Mouse (Mus musculus) ovary, postnatal 36 days (tissue): ENCODE data around the gene Epo.

Experiments used
- DNase-seq: peaks from one replicate; pipeline ENCODE4 v3.0.0; 2022; ENCODE audit warnings: low spot score, mixed read lengths

Epo gene

GRCm38 (mm10) chr5:137519691-137520550 is 13.1 kb downstream of the Epo start:
- no peak for DNase-seq

GRCm38 (mm10) chr5:137518436-137518835 is 14.6 kb downstream of the Epo start, which contains the start of gene Gigyf1:
TSS of gene Gigyf1 (plus strand) at chr5:137518548.
- no peak for DNase-seq

GRCm38 (mm10) chr5:137514811-137515210 is 18.2 kb downstream of the Epo start:
- no peak for DNase-seq

GRCm38 (mm10) chr5:137513951-137514721 is 18.9 kb downstream of the Epo start:
- no peak for DNase-seq

- DNase-seq = no peak
Observed at GRCm38 (mm10) chr5:137512847-137513794, 19.9 kb downstream of the Epo start.

- no peak for DNase-seq
Observed at GRCm38 (mm10) chr5:137511706-137512105, 21.3 kb downstream of the Epo start.

- no peak for DNase-seq
Observed at GRCm38 (mm10) chr5:137510573-137511390, 22.3 kb downstream of the Epo start.

GRCm38 (mm10) chr5:137510014-137510501 is 23.0 kb downstream of the Epo start:
- peak; percentile 81 for DNase-seq

- no peak for DNase-seq
Observed at GRCm38 (mm10) chr5:137504041-137504440, 29.0 kb downstream of the Epo start.

- peak; percentile 83 for DNase-seq
Observed at GRCm38 (mm10) chr5:137502667-137503110, 30.4 kb downstream of the Epo start.

- peak; percentile 100 for DNase-seq
Observed at GRCm38 (mm10) chr5:137501709-137502666, 31.1 kb downstream of the Epo start, which contains the start of gene Pop7. TSS of gene Pop7 (minus strand) at chr5:137502518.

GRCm38 (mm10) chr5:137500186-137500585 is 32.9 kb downstream of the Epo start:
- no peak for DNase-seq

GRCm38 (mm10) chr5:137493831-137494230 is 39.2 kb downstream of the Epo start:
- no peak for DNase-seq

GRCm38 (mm10) chr5:137491559-137491958 is 41.5 kb downstream of the Epo start:
- no peak for DNase-seq

- no peak for DNase-seq
Observed at GRCm38 (mm10) chr5:137487616-137488015, 45.4 kb downstream of the Epo start.

- no peak for DNase-seq
Observed at GRCm38 (mm10) chr5:137485851-137486155, 47.2 kb downstream of the Epo start.

GRCm38 (mm10) chr5:137485071-137485850 is 47.8 kb downstream of the Epo start:
- DNase-seq = no peak

GRCm38 (mm10) chr5:137481897-137482296 is 51.1 kb downstream of the Epo start:
- DNase-seq = peak; percentile 51

- peak; percentile 66 for DNase-seq
Observed at GRCm38 (mm10) chr5:137481138-137481537, 51.9 kb downstream of the Epo start.
